23 mouse cellular contexts compared by ENCODE assay signal in genomic region chr9:71283156-71283555, GRCm38 (mm10).
"Had no signal": no experiment of that assay in that cellular context is flagged by ENCODE, and none has a peak within 500 bp of the region (broad histone marks: within the 10 kb centered on the region; RNA-seq: fewer than 3 reads in every experiment).

No protein-coding gene starts in this region.

- H3K27me3 ChIP-seq: embryonic facial prominence, embryonic 12.5 days; embryonic facial prominence, embryonic 13.5 days; embryonic facial prominence, embryonic 15.5 days; forebrain, embryonic 12.5 days; forebrain, embryonic 13.5 days; forebrain, embryonic 15.5 days had no signal

- H3K9me3 ChIP-seq: embryonic facial prominence, embryonic 10.5 days; embryonic facial prominence, embryonic 12.5 days; embryonic facial prominence, embryonic 13.5 days; embryonic facial prominence, embryonic 15.5 days; forebrain, embryonic 10.5 days; forebrain, embryonic 12.5 days; forebrain, embryonic 13.5 days; forebrain, embryonic 15.5 days had no signal

- DNase-seq: cerebellum, adult 8-10 months; cerebellum, adult 9-10 months; cerebellum, adult 9-11 months; cerebellum, postnatal 10 days; cerebellum, postnatal 36 days; embryo, embryonic 11 days; forebrain, postnatal 0 days; gastrocnemius, adult 2 months; gastrocnemius, postnatal 10 days; gastrocnemius, postnatal 14 days; gastrocnemius, postnatal 25 days; gastrocnemius, postnatal 36 days; heart, adult 18-20 months; heart, adult 2 months had no signal

- H3K4me3 ChIP-seq: embryonic facial prominence, embryonic 10.5 days; embryonic facial prominence, embryonic 12.5 days; embryonic facial prominence, embryonic 13.5 days; embryonic facial prominence, embryonic 15.5 days; erythroblast, embryonic 14.5 days; forebrain, embryonic 10.5 days; forebrain, embryonic 12.5 days; forebrain, embryonic 13.5 days; forebrain, embryonic 15.5 days; gastrocnemius, adult 2 months; heart, adult 2 months had no signal

- H3K36me3 ChIP-seq: embryonic facial prominence, embryonic 10.5 days; embryonic facial prominence, embryonic 12.5 days; embryonic facial prominence, embryonic 13.5 days; embryonic facial prominence, embryonic 15.5 days; forebrain, embryonic 10.5 days; forebrain, embryonic 12.5 days; forebrain, embryonic 15.5 days had no signal

- H3K27ac ChIP-seq: embryonic facial prominence, embryonic 10.5 days; embryonic facial prominence, embryonic 12.5 days; embryonic facial prominence, embryonic 13.5 days; embryonic facial prominence, embryonic 15.5 days; forebrain, embryonic 10.5 days; forebrain, embryonic 12.5 days; forebrain, embryonic 13.5 days; forebrain, embryonic 15.5 days; gastrocnemius, adult 2 months; heart, adult 2 months had no signal

- H3K4me1 ChIP-seq: embryonic facial prominence, embryonic 10.5 days; embryonic facial prominence, embryonic 12.5 days; embryonic facial prominence, embryonic 13.5 days; embryonic facial prominence, embryonic 15.5 days; forebrain, embryonic 10.5 days; forebrain, embryonic 12.5 days; forebrain, embryonic 13.5 days; forebrain, embryonic 15.5 days had no signal
